Mouse (Mus musculus): Measurements from ENCODE around the gene Tomm6.

GRCm38 (mm10) chr17:47707961-47708360 lies 19.8 kb upstream of the Tomm6 start:
- no peak for TF ChIP-seq POLR2A (IDR thresholded peaks at IDR 0.05; ENCODE audit: control insufficient read depth, low read depth, low read length)
- TF ChIP-seq CTCF (IDR thresholded peaks at IDR 0.05; ENCODE audit: control insufficient read depth, insufficient read depth, insufficient replicate concordance, low read depth, low read length), result no peak
